Mouse (Mus musculus) left cerebral cortex, adult 6 months (tissue): Measurements from ENCODE around the gene Wfdc15b. TPM values are rescaled to one million over a fixed set of nuclear protein-coding genes. Genes with fewer than 3 reads are reported as not detected.

ENCODE experiments used
- long read RNA-seq, 2 experiments: library from polyadenylated mRNA; unstranded; transcript quantifications; one replicate each; pipeline ENCODE4 v2.0.0; 2019 to 2020
- polyA plus RNA-seq: library from polyadenylated mRNA; unstranded; fragments of <200 nt; fragmentation: Nextera tagmentation; gene quantifications from 2 replicates; pipeline ENCODE4 v1.2.3, GENCODE M21; 2021

Wfdc15b gene
- not detected in 2 replicates for polyA plus RNA-seq
- long read RNA-seq, experiment 1 = 0 reads
- long read RNA-seq, experiment 2 = 0 reads

DNA sequence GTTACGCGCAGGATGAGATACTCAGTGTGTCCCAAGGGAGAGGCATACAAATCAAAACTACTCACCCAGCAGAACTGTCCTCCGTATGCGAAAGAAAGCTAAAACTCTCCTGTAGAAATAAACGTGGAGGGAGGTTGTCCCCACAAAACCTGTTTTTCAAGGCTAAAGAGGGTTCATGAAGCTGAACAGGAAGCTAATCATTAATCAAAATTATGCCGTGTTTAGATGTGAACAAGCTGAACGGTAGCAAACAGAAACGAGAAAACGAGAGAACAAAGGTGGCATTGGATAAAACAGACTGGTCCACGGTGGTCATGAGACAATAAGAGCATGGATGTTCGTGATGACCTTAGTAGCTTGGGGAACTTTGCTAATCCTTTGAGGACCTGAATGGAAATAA, at the start of gene Wfdc15b:
TSS of gene Wfdc15b (minus strand) at position 139 of the 400 bp plus-strand sequence.

DNA sequence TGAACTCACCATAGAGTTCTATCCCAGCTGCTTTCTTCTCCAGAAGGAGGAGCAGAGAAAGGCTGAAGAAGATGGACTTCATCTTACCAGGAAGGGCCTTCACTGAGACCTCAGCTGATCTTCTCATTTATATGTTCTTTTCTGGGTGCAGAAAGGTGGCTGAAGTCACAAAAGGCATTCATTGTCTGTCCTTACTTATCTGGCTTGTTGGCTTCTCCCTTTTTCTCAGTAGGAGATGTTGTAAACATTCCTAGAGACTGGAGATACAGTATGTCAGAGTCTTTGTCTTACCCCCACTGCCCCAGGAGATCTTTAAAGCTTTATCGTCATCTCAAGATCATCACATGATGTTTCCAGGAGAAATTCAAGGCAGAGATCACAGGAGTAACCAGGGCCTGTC, 35.1 kb upstream of the Wfdc15b start, which contains the start of gene Svs3b:
TSS of gene Svs3b (minus strand) at position 101 of the 400 bp plus-strand sequence.

DNA sequence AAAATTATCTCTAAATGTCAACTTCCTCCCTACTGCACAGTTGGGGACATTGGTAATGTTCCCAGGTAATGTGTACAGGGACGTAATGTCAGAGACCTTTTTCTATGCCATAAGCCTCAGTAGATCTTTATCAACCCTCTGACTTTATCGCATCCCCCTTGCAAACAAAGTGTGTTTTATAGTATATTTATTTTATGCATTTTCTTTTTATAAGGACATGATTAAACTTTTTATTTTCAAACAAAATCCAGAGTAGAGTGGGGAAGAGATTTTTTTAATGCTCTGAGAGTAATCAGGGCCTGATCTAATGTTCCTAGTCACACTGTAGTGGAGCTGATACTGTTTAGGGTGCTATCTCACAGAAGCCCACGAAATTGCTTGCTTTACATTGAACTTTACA, 16.9 kb upstream of the Wfdc15b start, which contains the start of gene Svs2:
TSS of gene Svs2 (minus strand) at position 101 of the 400 bp plus-strand sequence.

DNA sequence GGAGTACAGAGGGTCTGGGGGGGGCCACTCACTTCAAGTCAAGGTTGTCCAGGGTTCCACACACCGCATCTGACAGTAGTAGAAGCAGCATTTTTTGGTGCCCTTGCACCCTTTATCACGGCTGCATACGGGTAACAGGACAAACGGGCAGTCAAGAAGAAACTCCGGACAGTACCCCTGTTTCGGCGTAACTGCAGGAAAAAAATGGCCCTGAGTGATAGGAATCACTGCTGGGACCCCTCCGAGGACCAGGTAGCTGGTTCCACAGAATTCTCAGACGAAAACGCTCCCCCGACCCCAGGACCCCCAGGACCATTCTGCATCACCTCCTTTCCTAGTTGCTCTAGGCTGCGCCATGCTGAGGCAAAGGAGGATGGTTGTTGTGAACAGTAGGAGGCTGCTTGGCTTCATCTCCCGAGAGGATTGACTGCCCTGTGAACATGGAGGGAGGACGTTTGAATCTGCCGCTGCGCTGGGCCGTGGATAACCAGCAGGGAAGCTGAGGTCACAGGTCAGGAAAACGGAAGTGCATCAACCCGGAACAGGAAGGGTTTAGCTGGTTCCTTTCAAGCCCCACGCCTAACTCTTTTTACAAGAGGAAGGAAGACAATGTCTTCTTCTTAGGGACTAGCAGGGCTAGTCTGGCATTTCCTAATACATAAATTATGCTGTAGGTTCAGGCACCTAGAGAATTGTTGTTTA, 21.7 kb downstream of the Wfdc15b start, which contains the start of gene Wfdc15a:
TSS of gene Wfdc15a (minus strand) at position 505 of the 702 bp plus-strand sequence.

DNA sequence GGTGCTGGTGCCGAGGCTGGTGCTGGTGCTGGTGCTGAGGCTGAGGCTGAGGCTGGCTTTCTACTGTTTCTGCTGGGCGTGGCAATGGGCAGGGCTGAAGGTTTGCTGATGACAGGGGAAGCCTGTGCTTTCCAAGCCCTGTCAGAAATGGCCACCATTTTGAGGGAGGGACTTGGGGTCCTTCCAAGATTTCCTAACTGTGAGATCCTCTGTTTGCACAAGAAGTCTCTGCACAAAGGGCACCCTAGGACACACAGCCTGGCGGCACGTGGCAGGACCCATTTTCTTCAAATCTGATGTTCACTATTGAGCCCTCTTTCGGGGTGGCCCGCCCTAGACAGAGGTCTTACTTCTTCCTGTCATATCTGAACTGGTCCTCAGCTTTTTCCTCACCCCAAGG, 30.9 kb downstream of the Wfdc15b start, which contains the start of gene Wfdc12:
TSS of gene Wfdc12 (minus strand) at position 33 of the 400 bp plus-strand sequence.

DNA sequence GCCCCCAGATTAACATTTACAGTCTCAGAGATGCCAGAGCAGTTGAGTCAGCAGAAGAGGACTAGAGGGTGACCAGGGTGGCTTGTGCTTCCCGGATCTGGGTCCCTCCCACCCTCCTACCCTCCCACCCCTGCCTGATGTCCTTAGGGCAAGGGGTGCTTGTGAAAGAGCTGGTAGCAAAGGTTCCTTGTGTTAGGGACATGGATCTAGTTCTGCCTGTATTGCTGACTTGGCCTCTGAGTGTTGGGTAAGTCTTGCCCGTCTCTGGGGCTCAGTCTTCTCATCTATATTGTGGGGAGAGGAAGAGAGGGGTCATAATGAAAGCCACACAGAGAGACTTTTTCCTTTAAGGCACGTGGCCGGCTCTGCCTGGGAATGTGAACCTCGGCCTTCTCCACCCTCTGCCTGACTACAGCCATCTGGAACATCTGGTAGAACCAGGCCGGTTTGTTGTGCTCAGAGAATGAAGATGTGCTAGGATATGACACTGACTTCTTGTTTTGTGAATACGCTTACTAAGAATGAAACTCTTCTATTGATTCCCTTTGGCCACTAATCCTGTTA, 38.7 kb downstream of the Wfdc15b start, which contains the start of gene Wfdc5:
TSS of gene Wfdc5 (minus strand) at position 51 of the 564 bp plus-strand sequence.

DNA sequence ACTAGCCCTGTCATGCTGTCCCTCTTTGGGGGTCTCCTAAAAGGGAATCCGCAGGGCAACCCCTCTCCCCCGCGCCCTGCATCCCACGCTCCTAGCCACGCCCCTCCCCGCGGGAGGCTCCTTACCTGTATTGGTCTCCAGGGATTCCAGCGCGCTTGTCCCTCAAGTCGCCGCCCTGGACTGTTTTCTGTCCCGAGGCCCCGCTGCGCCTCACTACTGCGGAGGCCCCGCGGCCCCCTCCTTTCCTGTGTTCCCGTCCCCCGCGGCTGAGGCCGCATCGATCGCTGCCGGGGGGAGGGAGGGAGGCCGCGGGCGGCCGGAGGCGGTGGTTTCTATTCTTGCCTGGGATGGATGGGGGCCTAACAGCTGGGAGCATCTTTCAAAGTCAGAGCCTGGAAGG, 50.6 kb downstream of the Wfdc15b start, which contains the start of gene Kcns1:
TSS of gene Kcns1 (minus strand) at position 212 of the 400 bp plus-strand sequence.

Other genes with a start within 250 kb of the Wfdc15b start
- gene Ywhab, start 226.7 kb downstream of the Wfdc15b start, polyA plus RNA-seq = 525 and 537 TPM in 2 replicates
- 0.21 and 0.78 TPM in 2 replicates for gene Pabpc1l, start 196.2 kb downstream of the Wfdc15b start, polyA plus RNA-seq
- gene Stk4, start 151.3 kb downstream of the Wfdc15b start, polyA plus RNA-seq = 13.3 and 21.5 TPM in 2 replicates
- gene Tomm34, start 150.5 kb downstream of the Wfdc15b start, polyA plus RNA-seq = 105 and 112 TPM in 2 replicates
- 6.0 and 9.7 TPM in 2 replicates for gene Kcns1, start 50.5 kb downstream of the Wfdc15b start, polyA plus RNA-seq
- not detected in 2 replicates for gene Wfdc5, start 38.9 kb downstream of the Wfdc15b start, polyA plus RNA-seq
- gene Wfdc12, start 31.1 kb downstream of the Wfdc15b start, polyA plus RNA-seq = not detected in 2 replicates
- not detected in 2 replicates for gene Wfdc15a, start 21.5 kb downstream of the Wfdc15b start, polyA plus RNA-seq
- not detected in 2 replicates for gene Svs2, start 16.8 kb upstream of the Wfdc15b start, polyA plus RNA-seq
- not detected in 2 replicates for gene Svs3b, start 35.0 kb upstream of the Wfdc15b start, polyA plus RNA-seq
- not detected in 2 replicates for gene Svs4, start 56.8 kb upstream of the Wfdc15b start, polyA plus RNA-seq
- not detected in 2 replicates for gene Svs3a, start 67.6 kb upstream of the Wfdc15b start, polyA plus RNA-seq
- gene Svs6, start 95.1 kb upstream of the Wfdc15b start, polyA plus RNA-seq = not detected in 2 replicates
- gene Svs5, start 111.1 kb upstream of the Wfdc15b start, polyA plus RNA-seq = not detected in 2 replicates
- gene Slpi, start 167.4 kb upstream of the Wfdc15b start, polyA plus RNA-seq = 0.40 TPM in 1 of 2 replicates, not detected in the other
- gene Rbpjl, start 181.5 kb upstream of the Wfdc15b start, polyA plus RNA-seq = 0.16 and 0.23 TPM in 2 replicates
- gene Matn4, start 183.5 kb upstream of the Wfdc15b start, polyA plus RNA-seq = 3.8 and 3.9 TPM in 2 replicates
- 156 and 202 TPM in 2 replicates for gene Sdc4, start 222.2 kb upstream of the Wfdc15b start, polyA plus RNA-seq
- 99.5 and 102 TPM in 2 replicates for gene Sys1, start 235.3 kb upstream of the Wfdc15b start, polyA plus RNA-seq
- gene Gm20458, start 239.3 kb upstream of the Wfdc15b start, polyA plus RNA-seq = 4.3 and 26.7 TPM in 2 replicates